Mouse (Mus musculus): ENCODE data around the gene L3hypdh. TPM values are rescaled to one million over a fixed set of nuclear protein-coding genes. Genes with fewer than 3 reads are reported as not detected.

L3hypdh gene
- 1 to 10 TPM; 5.7 to 6.7 TPM for total RNA-seq (2021)

GRCm38 (mm10) chr12:72085329-72086165 lies at the start of gene L3hypdh, which contains the start of gene Jkamp:
TSS of gene L3hypdh (minus strand) at chr12:72085439.
TSS of gene Jkamp (plus strand) at chr12:72085589.
- intact Hi-C loops (cut with DNase I): loop anchor here (10.0 kb wide), 2 partner anchors 449 to 679 kb away; partner anchors contain the start of gene Pcnx4
- DNase-seq (ENCODE audit: low spot score): peak; percentile 99

- intact Hi-C loops (cut with DNase I): no loop called here
- DNase-seq (ENCODE audit: low spot score): no peak
Observed at GRCm38 (mm10) chr12:72129203-72129602, 44.0 kb upstream of the L3hypdh start.

GRCm38 (mm10) chr12:72115686-72116345 lies 30.6 kb upstream of the L3hypdh start:
- no peak for DNase-seq (ENCODE audit: low spot score)
- intact Hi-C loops (cut with DNase I): no loop called here

GRCm38 (mm10) chr12:72115126-72115525 lies 29.9 kb upstream of the L3hypdh start:
- DNase-seq (ENCODE audit: low spot score): no peak
- intact Hi-C loops (cut with DNase I): no loop called here

- intact Hi-C loops (cut with DNase I): loop anchor here (2.0 to 5.0 kb wide), 2 partner anchors 138 to 322 kb away; no protein-coding TSS in a partner anchor
Observed at GRCm38 (mm10) chr12:72104525-72105281, 19.5 kb upstream of the L3hypdh start.

GRCm38 (mm10) chr12:72104027-72104426 lies 18.8 kb upstream of the L3hypdh start:
- no peak for DNase-seq (ENCODE audit: low spot score)
- intact Hi-C loops (cut with DNase I): loop anchor here (2.0 to 5.0 kb wide), 2 partner anchors 138 to 323 kb away; no protein-coding TSS in a partner anchor

More at GRCm38 (mm10) chr12:72104525-72105281, 19.5 kb upstream of the L3hypdh start:
- peak; percentile 37 for DNase-seq (ENCODE audit: low spot score)

GRCm38 (mm10) chr12:72102776-72103175 lies 17.5 kb upstream of the L3hypdh start:
- no peak for DNase-seq (ENCODE audit: low spot score)
- intact Hi-C loops (cut with DNase I): loop anchor here (5.0 kb wide), 1 partner anchor 140 kb away; no protein-coding TSS in a partner anchor

- intact Hi-C loops (cut with DNase I): no loop called here
- no peak for DNase-seq (ENCODE audit: low spot score)
Observed at GRCm38 (mm10) chr12:72096966-72097365, 11.7 kb upstream of the L3hypdh start.

GRCm38 (mm10) chr12:72089802-72090201 lies 4.6 kb upstream of the L3hypdh start:
- intact Hi-C loops (cut with DNase I): loop anchor here (10.0 kb wide), 2 partner anchors 445 to 675 kb away; partner anchors contain the start of gene Pcnx4
- no peak for DNase-seq (ENCODE audit: low spot score)

GRCm38 (mm10) chr12:72086166-72086825 lies 1.1 kb upstream of the L3hypdh start:
- intact Hi-C loops (cut with DNase I): loop anchor here (10.0 kb wide), 2 partner anchors 449 to 679 kb away; partner anchors contain the start of gene Pcnx4
- DNase-seq (ENCODE audit: low spot score): no peak

- intact Hi-C loops (cut with DNase I): loop anchor here (10.0 kb wide), 2 partner anchors 450 to 680 kb away; partner anchors contain the start of gene Pcnx4
- no peak for DNase-seq (ENCODE audit: low spot score)
Observed at GRCm38 (mm10) chr12:72085024-72085328, 263 bp downstream of the L3hypdh start.

GRCm38 (mm10) chr12:72084261-72085023 lies 797 bp downstream of the L3hypdh start:
- intact Hi-C loops (cut with DNase I): loop anchor here (10.0 kb wide), 2 partner anchors 450 to 680 kb away; partner anchors contain the start of gene Pcnx4
- DNase-seq (ENCODE audit: low spot score): peak; percentile 31

GRCm38 (mm10) chr12:72083265-72083664 lies 2.0 kb downstream of the L3hypdh start:
- intact Hi-C loops (cut with DNase I): loop anchor here (10.0 kb wide), 2 partner anchors 452 to 682 kb away; partner anchors contain the start of gene Pcnx4
- DNase-seq (ENCODE audit: low spot score): no peak

GRCm38 (mm10) chr12:72082370-72082769 lies 2.9 kb downstream of the L3hypdh start:
- DNase-seq (ENCODE audit: low spot score): no peak
- intact Hi-C loops (cut with DNase I): loop anchor here (10.0 kb wide), 2 partner anchors 452 to 682 kb away; partner anchors contain the start of gene Pcnx4

- no peak for DNase-seq (ENCODE audit: low spot score)
- intact Hi-C loops (cut with DNase I): loop anchor here (10.0 kb wide), 2 partner anchors 453 to 683 kb away; partner anchors contain the start of gene Pcnx4
Observed at GRCm38 (mm10) chr12:72081961-72082360, 3.3 kb downstream of the L3hypdh start.

GRCm38 (mm10) chr12:72078248-72078647 lies 7.0 kb downstream of the L3hypdh start:
- DNase-seq (ENCODE audit: low spot score): no peak
- intact Hi-C loops (cut with DNase I): no loop called here

- intact Hi-C loops (cut with DNase I): no loop called here
Observed at GRCm38 (mm10) chr12:72070327-72071269, 14.6 kb downstream of the L3hypdh start, which contains the start of gene Gpr135. TSS of gene Gpr135 (minus strand) at chr12:72071125.

More at GRCm38 (mm10) chr12:72070327-72071269, 14.6 kb downstream of the L3hypdh start, which contains the start of gene Gpr135:
- peak; percentile 64 for DNase-seq (ENCODE audit: low spot score)

Data from heart, postnatal 25 days (tissue).